Mouse (Mus musculus): ENCODE measurements around the gene Ttc7b. TPM values are rescaled to one million over a fixed set of nuclear protein-coding genes. Genes with fewer than 3 reads are reported as not detected.

Ttc7b gene
- polyA plus RNA-seq, 1 experiment, result 44.5 TPM

GRCm38 (mm10) chr12:100488368-100488767 lies 32.3 kb downstream of the Ttc7b start:
- DNase-seq (ENCODE audit: low read depth), result no peak
- TF ChIP-seq POLR2A (IDR thresholded peaks at IDR 0.05; ENCODE audit: borderline replicate concordance, extremely low read depth, insufficient read depth, insufficient read length, poor library complexity, severe bottlenecking) (no peak), CTCF (IDR thresholded peaks at IDR 0.05; ENCODE audit: borderline replicate concordance, extremely low read depth, insufficient read depth, insufficient read length) (no peak)

GRCm38 (mm10) chr12:100486232-100486631 lies 34.4 kb downstream of the Ttc7b start:
- DNase-seq (ENCODE audit: low read depth), result no peak
- peak; percentile 28; the same call in 1 of the 2 replicates for TF ChIP-seq CTCF (IDR thresholded peaks at IDR 0.05; ENCODE audit: borderline replicate concordance, extremely low read depth, insufficient read depth, insufficient read length)
- TF ChIP-seq POLR2A (IDR thresholded peaks at IDR 0.05; ENCODE audit: borderline replicate concordance, extremely low read depth, insufficient read depth, insufficient read length, poor library complexity, severe bottlenecking), result no peak

GRCm38 (mm10) chr12:100483054-100483453 lies 37.6 kb downstream of the Ttc7b start:
- DNase-seq (ENCODE audit: low read depth), result peak; percentile 34
- TF ChIP-seq CTCF (IDR thresholded peaks at IDR 0.05; ENCODE audit: borderline replicate concordance, extremely low read depth, insufficient read depth, insufficient read length), result no peak

- no peak for TF ChIP-seq POLR2A (IDR thresholded peaks at IDR 0.05; ENCODE audit: borderline replicate concordance, extremely low read depth, insufficient read depth, insufficient read length, poor library complexity, severe bottlenecking)
- no peak for TF ChIP-seq CTCF (IDR thresholded peaks at IDR 0.05; ENCODE audit: borderline replicate concordance, extremely low read depth, insufficient read depth, insufficient read length)
- no peak for DNase-seq (ENCODE audit: low read depth)
Observed at GRCm38 (mm10) chr12:100482255-100482654, 38.4 kb downstream of the Ttc7b start.

GRCm38 (mm10) chr12:100481443-100482026 lies 39.1 kb downstream of the Ttc7b start:
- TF ChIP-seq POLR2A (IDR thresholded peaks at IDR 0.05; ENCODE audit: borderline replicate concordance, extremely low read depth, insufficient read depth, insufficient read length, poor library complexity, severe bottlenecking) (no peak), CTCF (IDR thresholded peaks at IDR 0.05; ENCODE audit: borderline replicate concordance, extremely low read depth, insufficient read depth, insufficient read length) (no peak)
- DNase-seq (ENCODE audit: low read depth), result no peak

GRCm38 (mm10) chr12:100480642-100481442 lies 39.8 kb downstream of the Ttc7b start:
- TF ChIP-seq CTCF (IDR thresholded peaks at IDR 0.05; ENCODE audit: borderline replicate concordance, extremely low read depth, insufficient read depth, insufficient read length) (no peak), POLR2A (IDR thresholded peaks at IDR 0.05; ENCODE audit: borderline replicate concordance, extremely low read depth, insufficient read depth, insufficient read length, poor library complexity, severe bottlenecking) (no peak)

GRCm38 (mm10) chr12:100479892-100480621 lies 40.6 kb downstream of the Ttc7b start:
- TF ChIP-seq POLR2A (IDR thresholded peaks at IDR 0.05; ENCODE audit: borderline replicate concordance, extremely low read depth, insufficient read depth, insufficient read length, poor library complexity, severe bottlenecking), result no peak
- TF ChIP-seq CTCF (IDR thresholded peaks at IDR 0.05; ENCODE audit: borderline replicate concordance, extremely low read depth, insufficient read depth, insufficient read length), result peak; percentile 95
- peak; percentile 92 for DNase-seq (ENCODE audit: low read depth)

More at GRCm38 (mm10) chr12:100480642-100481442, 39.8 kb downstream of the Ttc7b start:
- no peak for DNase-seq (ENCODE audit: low read depth)

GRCm38 (mm10) chr12:100479270-100479869 lies 41.3 kb downstream of the Ttc7b start:
- TF ChIP-seq POLR2A (IDR thresholded peaks at IDR 0.05; ENCODE audit: borderline replicate concordance, extremely low read depth, insufficient read depth, insufficient read length, poor library complexity, severe bottlenecking) (no peak), CTCF (IDR thresholded peaks at IDR 0.05; ENCODE audit: borderline replicate concordance, extremely low read depth, insufficient read depth, insufficient read length) (no peak)
- DNase-seq (ENCODE audit: low read depth), result no peak

- no peak for DNase-seq (ENCODE audit: low read depth)
- TF ChIP-seq CTCF (IDR thresholded peaks at IDR 0.05; ENCODE audit: borderline replicate concordance, extremely low read depth, insufficient read depth, insufficient read length), result no peak
Observed at GRCm38 (mm10) chr12:100478615-100479014, 42.0 kb downstream of the Ttc7b start.

- TF ChIP-seq POLR2A (IDR thresholded peaks at IDR 0.05; ENCODE audit: borderline replicate concordance, extremely low read depth, insufficient read depth, insufficient read length, poor library complexity, severe bottlenecking) (no peak), CTCF (IDR thresholded peaks at IDR 0.05; ENCODE audit: borderline replicate concordance, extremely low read depth, insufficient read depth, insufficient read length) (no peak)
Observed at GRCm38 (mm10) chr12:100478151-100478550, 42.5 kb downstream of the Ttc7b start.

GRCm38 (mm10) chr12:100477474-100477873 lies 43.2 kb downstream of the Ttc7b start:
- TF ChIP-seq CTCF (IDR thresholded peaks at IDR 0.05; ENCODE audit: borderline replicate concordance, extremely low read depth, insufficient read depth, insufficient read length) (no peak), POLR2A (IDR thresholded peaks at IDR 0.05; ENCODE audit: borderline replicate concordance, extremely low read depth, insufficient read depth, insufficient read length, poor library complexity, severe bottlenecking) (no peak)
- DNase-seq (ENCODE audit: low read depth), result no peak

More at GRCm38 (mm10) chr12:100478151-100478550, 42.5 kb downstream of the Ttc7b start:
- no peak for DNase-seq (ENCODE audit: low read depth)

Data from brain, embryonic 14.5 days (tissue).